Mouse (Mus musculus) embryonic fibroblast, embryonic 13.5 days (primary cell): ENCODE data around the gene Zfp36l1.

ENCODE experiments used
- CTCF ChIP-seq: IDR thresholded peaks from 2 replicates; pipeline ENCODE4 v1.5.1; 2011; ENCODE audit warnings: mild to moderate bottlenecking, control low read depth, low read length, moderate library complexity, borderline replicate concordance; ENCODE audit not compliant: insufficient read depth
- POLR2A ChIP-seq: IDR thresholded peaks from 2 replicates; pipeline ENCODE4 v1.6.1; 2011; ENCODE audit warnings: low read depth, mild to moderate bottlenecking, control low read depth, low read length, moderate library complexity

DNA sequence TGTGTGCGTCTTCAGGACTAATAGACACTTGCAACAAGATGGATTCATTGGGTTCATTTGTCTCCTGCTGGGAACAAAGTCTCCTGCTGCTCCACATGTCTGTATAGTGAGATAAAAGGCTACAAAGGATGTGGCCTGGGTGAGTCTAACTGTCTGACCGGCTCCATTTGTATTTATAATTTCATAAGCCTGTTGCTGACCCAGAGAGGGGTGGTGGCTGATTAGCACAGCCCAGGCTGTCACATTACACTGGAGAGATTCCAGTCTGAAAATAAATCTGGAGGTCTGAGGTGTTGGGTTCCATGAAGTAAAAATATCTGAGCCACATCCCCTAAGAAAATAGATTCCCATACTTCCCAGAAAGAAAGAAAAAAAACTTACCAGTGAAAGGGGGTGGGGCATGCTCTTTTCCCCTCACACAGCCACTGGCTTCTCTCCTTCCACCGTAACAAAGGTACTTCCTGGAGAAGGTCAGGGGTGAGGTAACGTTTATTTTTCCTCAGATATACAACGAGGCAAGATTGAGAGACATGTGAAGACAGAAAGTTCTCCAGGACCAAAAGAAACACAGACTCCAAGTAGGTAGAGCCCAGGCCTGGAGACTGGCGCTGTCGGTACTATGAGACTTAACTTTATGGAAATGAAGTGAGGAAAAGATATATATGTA, 28.2 kb downstream of the Zfp36l1 start:
- TF ChIP-seq CTCF (no peak), POLR2A (no peak)
